Mouse (Mus musculus): Measurements from ENCODE around the gene Gp9. TPM values are rescaled to one million over a fixed set of nuclear protein-coding genes. Genes with fewer than 3 reads are reported as not detected.
A peak's percentile ranks its signal among the peaks of the same experiment; 100 is the strongest.

Gene Gp9
- total RNA-seq (2015; ENCODE audit: low replicate concordance) = 32.4 and 58.3 TPM in 2 replicates
- 11.4 and 18.4 TPM in 2 replicates for total RNA-seq (2017; ENCODE audit: low replicate concordance)

GRCm38 (mm10) chr6:87777842-87778241, at the start of gene Gp9:
Gp9 (plus strand) TSS chr6:87778072.
- ATAC-seq (replicated peaks; ENCODE audit: low FRiP score, poor library complexity, severe bottlenecking) = no peak

- no peak for ATAC-seq (replicated peaks; ENCODE audit: low FRiP score, poor library complexity, severe bottlenecking)
Observed at GRCm38 (mm10) chr6:87728102-87728501, 49.8 kb upstream of the Gp9 start.

GRCm38 (mm10) chr6:87730141-87730540, 47.7 kb upstream of the Gp9 start:
- ATAC-seq (replicated peaks; ENCODE audit: low FRiP score, poor library complexity, severe bottlenecking) = no peak

GRCm38 (mm10) chr6:87730591-87731462, 47.0 kb upstream of the Gp9 start, which contains the start of gene Efcc1:
Efcc1 (plus strand) TSS chr6:87730869.
- no peak for ATAC-seq (replicated peaks; ENCODE audit: low FRiP score, poor library complexity, severe bottlenecking)

GRCm38 (mm10) chr6:87731463-87732095, 46.3 kb upstream of the Gp9 start:
- ATAC-seq (replicated peaks; ENCODE audit: low FRiP score, poor library complexity, severe bottlenecking) = no peak

- no peak for ATAC-seq (replicated peaks; ENCODE audit: low FRiP score, poor library complexity, severe bottlenecking)
Observed at GRCm38 (mm10) chr6:87732151-87733011, 45.5 kb upstream of the Gp9 start.

GRCm38 (mm10) chr6:87733131-87733930, 44.5 kb upstream of the Gp9 start:
- no peak for ATAC-seq (replicated peaks; ENCODE audit: low FRiP score, poor library complexity, severe bottlenecking)

- no peak for ATAC-seq (replicated peaks; ENCODE audit: low FRiP score, poor library complexity, severe bottlenecking)
Observed at GRCm38 (mm10) chr6:87734136-87734535, 43.7 kb upstream of the Gp9 start.

GRCm38 (mm10) chr6:87736923-87737322, 40.9 kb upstream of the Gp9 start:
- ATAC-seq (replicated peaks; ENCODE audit: low FRiP score, poor library complexity, severe bottlenecking) = no peak

GRCm38 (mm10) chr6:87737921-87738626, 39.8 kb upstream of the Gp9 start:
- ATAC-seq (replicated peaks; ENCODE audit: low FRiP score, poor library complexity, severe bottlenecking) = 0 out of 2 replicates have a peak, but pooled peaks have one; percentile 31

- ATAC-seq (replicated peaks; ENCODE audit: low FRiP score, poor library complexity, severe bottlenecking) = peak; percentile 8
Observed at GRCm38 (mm10) chr6:87739898-87740297, 38.0 kb upstream of the Gp9 start.

- peak; percentile 83 for ATAC-seq (replicated peaks; ENCODE audit: low FRiP score, poor library complexity, severe bottlenecking)
Observed at GRCm38 (mm10) chr6:87740496-87740895, 37.4 kb upstream of the Gp9 start.

GRCm38 (mm10) chr6:87741978-87742377, 35.9 kb upstream of the Gp9 start:
- ATAC-seq (replicated peaks; ENCODE audit: low FRiP score, poor library complexity, severe bottlenecking) = no peak

- no peak for ATAC-seq (replicated peaks; ENCODE audit: low FRiP score, poor library complexity, severe bottlenecking)
Observed at GRCm38 (mm10) chr6:87742804-87743203, 35.1 kb upstream of the Gp9 start.

GRCm38 (mm10) chr6:87743281-87743680, 34.6 kb upstream of the Gp9 start:
- no peak for ATAC-seq (replicated peaks; ENCODE audit: low FRiP score, poor library complexity, severe bottlenecking)

- ATAC-seq (replicated peaks; ENCODE audit: low FRiP score, poor library complexity, severe bottlenecking) = no peak
Observed at GRCm38 (mm10) chr6:87744632-87745031, 33.2 kb upstream of the Gp9 start.

- ATAC-seq (replicated peaks; ENCODE audit: low FRiP score, poor library complexity, severe bottlenecking) = no peak
Observed at GRCm38 (mm10) chr6:87745301-87745700, 32.6 kb upstream of the Gp9 start.

- ATAC-seq (replicated peaks; ENCODE audit: low FRiP score, poor library complexity, severe bottlenecking) = peak; percentile 68
Observed at GRCm38 (mm10) chr6:87746059-87746458, 31.8 kb upstream of the Gp9 start.

GRCm38 (mm10) chr6:87746849-87747248, 31.0 kb upstream of the Gp9 start:
- ATAC-seq (replicated peaks; ENCODE audit: low FRiP score, poor library complexity, severe bottlenecking) = peak; percentile 86
